Mouse (Mus musculus) small intestine, adult 2 months (tissue): ENCODE results near the gene Pign.

Experiments used
- CTCF ChIP-seq: fragments of 200-500 bp; IDR thresholded peaks from 2 replicates; pipeline ENCODE4 v1.5.1; 2012; ENCODE audit warnings: low read depth, mild to moderate bottlenecking, control low read depth, inconsistent platforms, low read length, moderate library complexity, mixed read lengths; ENCODE audit not compliant: insufficient replicate concordance, insufficient read length; ENCODE audit errors: extremely low read depth
- POLR2A ChIP-seq: fragments of 200-500 bp; IDR thresholded peaks from 2 replicates; pipeline ENCODE4 v1.6.1; 2012; ENCODE audit warnings: low read depth, mild to moderate bottlenecking, control low read depth, inconsistent platforms, low read length, moderate library complexity

- no peak for TF ChIP-seq CTCF
- TF ChIP-seq POLR2A: no peak
Measured at GRCm38 (mm10) chr1:105630481-105630880, 33.0 kb downstream of the Pign start.
